Mouse (Mus musculus) E14TG2a.4 (cell line): ENCODE measurements around the gene Pik3ip1.

Source experiments
- H3K27me3 ChIP-seq: 2 replicates; pipeline ENCODE4 v1.6.1; 2014; ENCODE audit warnings: low read length, control low read depth; ENCODE audit not compliant: insufficient read depth
- H3K36me3 ChIP-seq: 2 replicates; pipeline ENCODE4 v1.6.1; 2014; ENCODE audit warnings: low read length, control low read depth; ENCODE audit not compliant: insufficient read depth
- H3K4me1 ChIP-seq: replicated peaks from 2 replicates; pipeline ENCODE4 v1.6.1; 2014; ENCODE audit warnings: low read depth, low read length, control low read depth
- H3K4me3 ChIP-seq: replicated peaks from 2 replicates; pipeline ENCODE4 v1.5.1; 2014; ENCODE audit warnings: mild to moderate bottlenecking, low read length
- H3K9me3 ChIP-seq: 2 replicates; pipeline ENCODE4 v1.6.1; 2014; ENCODE audit warnings: low read length, control low read depth
- CTCF ChIP-seq: conservative IDR thresholded peaks from 2 replicates; pipeline ENCODE4 v1.5.1; 2014; ENCODE audit warnings: low read length
- NANOG ChIP-seq: IDR thresholded peaks from 2 replicates; pipeline ENCODE4 v1.6.1; 2014; ENCODE audit warnings: borderline replicate concordance, low read length, mixed read lengths
- POU5F1 ChIP-seq: IDR thresholded peaks from 2 replicates; pipeline ENCODE4 v1.6.1; 2014; ENCODE audit warnings: low read length, borderline replicate concordance

Pik3ip1 gene

DNA sequence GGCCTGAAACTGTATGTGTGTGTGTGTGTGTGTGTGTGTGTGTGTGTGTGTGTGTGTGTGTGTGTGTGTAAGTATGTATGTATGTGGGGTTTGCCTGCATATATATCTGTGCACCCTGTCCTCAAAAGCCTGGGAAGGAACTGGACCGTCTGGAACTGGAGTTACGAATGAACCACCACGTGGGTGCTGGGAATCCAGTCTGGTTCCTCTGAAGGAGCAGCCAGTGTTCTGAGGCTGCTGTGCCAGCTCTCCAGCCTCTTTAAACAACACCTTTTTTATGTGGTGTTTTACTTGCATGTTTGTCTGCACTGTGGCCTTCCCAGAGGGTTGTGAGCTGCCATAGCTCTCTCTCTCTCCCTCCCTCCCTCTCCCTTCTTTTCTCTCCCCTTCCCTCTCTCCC is 6.4 kb downstream of the Pik3ip1 start:
- TF ChIP-seq CTCF = no peak
- no peak for TF ChIP-seq NANOG
- no peak for TF ChIP-seq POU5F1
- H3K27me3 ChIP-seq = no peaks in the 10 kb centered on the region
- H3K4me3 ChIP-seq = peak overlapping the region; percentile 39
- peaks cover 9% of the 10 kb centered on the region; the same call in 1 of the 2 replicates for H3K9me3 ChIP-seq
- peaks cover 27% of the 10 kb centered on the region for H3K36me3 ChIP-seq
- H3K4me1 ChIP-seq = peaks cover 82% of the 10 kb centered on the region

DNA sequence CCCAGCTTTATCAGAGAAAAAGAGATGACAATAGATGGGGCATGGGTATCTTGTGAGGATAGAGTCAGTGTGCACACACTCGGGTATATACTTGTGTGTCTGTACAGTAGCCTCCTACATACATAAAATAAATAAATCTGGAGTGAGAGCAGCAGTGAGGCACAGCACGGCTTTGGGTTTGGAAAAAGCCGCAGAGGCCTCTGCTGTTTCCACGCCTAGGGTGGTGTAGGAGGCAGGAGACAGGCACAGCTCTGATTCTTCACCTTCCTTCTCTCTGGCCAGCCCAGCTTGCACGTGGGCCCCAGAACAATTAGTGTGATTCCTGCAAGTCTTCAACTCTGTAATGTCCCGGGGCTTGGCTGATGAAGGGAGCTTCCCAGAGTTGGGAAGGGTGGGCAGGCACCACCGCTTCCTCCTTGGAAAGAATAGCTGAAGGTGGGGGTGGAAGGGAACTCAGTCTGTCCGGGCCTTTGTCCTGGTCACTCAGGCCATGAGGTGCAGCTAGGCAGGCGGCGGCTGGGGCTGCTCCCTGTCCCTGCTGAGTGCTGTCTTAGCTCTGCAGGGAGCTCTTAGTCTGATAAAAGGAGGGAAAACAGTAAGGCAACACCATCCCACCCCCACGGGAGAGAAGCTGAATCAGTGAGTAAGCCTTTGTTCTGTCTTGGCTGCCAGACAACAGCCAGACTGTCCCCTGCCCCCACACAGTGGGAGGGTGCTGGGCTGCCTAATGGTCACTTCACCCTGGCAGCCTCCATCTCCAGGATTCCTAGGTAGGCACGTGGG is 7.2 kb downstream of the Pik3ip1 start:
- Histone ChIP-seq H3K4me3 (peak overlapping the region; percentile 45), H3K9me3 (peaks cover 9% of the 10 kb centered on the region; the same call in 1 of the 2 replicates), H3K4me1 (peaks cover 84% of the 10 kb centered on the region), H3K27me3 (no peaks in the 10 kb centered on the region), H3K36me3 (peaks cover 35% of the 10 kb centered on the region)
- TF ChIP-seq POU5F1 (no peak), NANOG (no peak), CTCF (no peak)

DNA sequence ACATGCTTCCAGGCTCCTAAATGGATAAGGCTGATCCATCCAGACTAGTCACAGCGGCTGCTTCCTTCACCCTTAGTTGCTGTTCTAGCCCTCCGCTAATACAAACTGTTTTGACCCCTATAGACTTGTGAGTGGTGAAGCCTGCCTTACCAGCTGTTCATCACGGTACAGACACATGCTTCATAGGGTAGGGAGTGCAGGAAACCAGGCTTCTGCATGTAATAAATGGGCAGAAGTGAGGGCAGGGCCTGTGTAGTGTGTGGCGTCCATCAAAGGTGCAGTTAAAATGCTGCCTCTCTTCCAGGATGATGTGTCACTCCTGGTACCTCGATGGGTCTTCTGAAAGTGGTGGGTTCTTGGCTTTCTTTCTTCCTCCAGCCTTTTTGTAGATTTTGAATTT is 7.8 kb downstream of the Pik3ip1 start:
- H3K36me3 ChIP-seq = peaks cover 41% of the 10 kb centered on the region
- no peak for TF ChIP-seq POU5F1
- peaks cover 9% of the 10 kb centered on the region; the same call in 1 of the 2 replicates for H3K9me3 ChIP-seq
- H3K4me1 ChIP-seq = peaks cover 80% of the 10 kb centered on the region
- H3K27me3 ChIP-seq = no peaks in the 10 kb centered on the region
- no peak overlapping the region for H3K4me3 ChIP-seq

DNA sequence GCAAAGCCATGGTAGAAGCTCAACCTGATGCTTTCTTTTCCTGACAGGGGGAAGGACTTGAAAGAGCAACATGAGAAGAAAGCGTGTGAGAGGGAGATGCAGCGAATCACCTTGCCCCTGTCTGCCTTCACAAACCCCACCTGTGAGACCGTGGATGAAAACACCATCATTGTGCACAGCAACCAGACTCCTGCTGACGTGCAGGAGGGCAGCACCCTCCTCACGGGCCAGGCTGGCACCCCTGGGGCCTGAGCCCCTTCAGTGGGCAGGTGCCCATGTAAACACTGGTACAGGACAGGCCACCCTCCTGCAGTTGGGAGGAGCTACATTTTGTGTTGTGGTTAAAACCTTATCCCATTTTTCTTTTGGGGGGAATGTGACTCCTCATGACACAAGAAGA is 11.3 kb downstream of the Pik3ip1 start:
- H3K27me3 ChIP-seq = no peaks in the 10 kb centered on the region
- no peak overlapping the region for H3K4me3 ChIP-seq
- peaks cover 60% of the 10 kb centered on the region for H3K4me1 ChIP-seq
- TF ChIP-seq CTCF (no peak), NANOG (no peak), POU5F1 (no peak)
- peaks cover 9% of the 10 kb centered on the region; the same call in 1 of the 2 replicates for H3K9me3 ChIP-seq
- peaks cover 62% of the 10 kb centered on the region for H3K36me3 ChIP-seq

DNA sequence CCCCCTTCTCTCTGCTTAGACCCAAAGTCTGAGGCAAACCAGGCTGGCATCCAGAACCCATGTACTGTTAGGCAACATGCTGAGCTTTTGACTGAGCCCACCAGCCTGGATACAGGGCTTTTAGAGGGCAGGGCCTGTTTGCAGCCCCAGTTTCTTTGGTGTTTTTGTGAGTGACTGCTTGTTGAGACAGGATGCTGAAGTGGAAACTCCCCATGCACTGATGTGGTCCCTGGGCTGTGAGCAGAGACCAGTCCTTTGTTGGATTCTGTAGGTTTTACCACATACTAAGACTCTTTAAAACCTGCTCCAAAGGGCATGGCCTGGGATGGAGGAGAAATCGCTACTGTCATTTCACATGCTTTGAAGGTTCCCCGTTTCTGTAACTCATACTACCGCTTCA is 14.7 kb downstream of the Pik3ip1 start:
- TF ChIP-seq NANOG (no peak), CTCF (no peak), POU5F1 (no peak)
- Histone ChIP-seq H3K9me3 (no peaks in the 10 kb centered on the region), H3K27me3 (no peaks in the 10 kb centered on the region), H3K4me3 (no peak overlapping the region), H3K36me3 (peaks cover 77% of the 10 kb centered on the region), H3K4me1 (peaks cover 64% of the 10 kb centered on the region)

DNA sequence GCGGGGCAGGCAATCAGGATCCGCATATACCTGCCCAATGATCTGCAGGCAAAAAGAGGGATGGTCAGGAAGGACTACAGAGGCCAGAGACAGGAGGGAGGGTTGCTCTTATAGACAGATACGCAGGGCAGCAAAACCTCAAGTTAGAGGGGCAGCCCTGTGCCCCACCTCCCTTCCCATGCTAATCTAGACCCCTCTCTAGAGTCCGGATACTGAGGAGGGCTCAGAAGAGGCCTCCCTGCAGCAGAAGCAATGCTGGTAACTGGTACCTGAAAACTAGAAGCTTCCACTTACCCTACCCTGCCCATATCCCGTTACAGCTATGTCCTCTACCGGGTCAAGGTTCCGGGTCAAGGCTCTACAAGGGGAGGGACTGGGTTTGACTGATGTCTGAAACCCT is 16.1 kb downstream of the Pik3ip1 start:
- no peaks in the 10 kb centered on the region for H3K27me3 ChIP-seq
- peaks cover 69% of the 10 kb centered on the region for H3K4me1 ChIP-seq
- H3K36me3 ChIP-seq = peaks cover 84% of the 10 kb centered on the region
- no peak overlapping the region for H3K4me3 ChIP-seq
- H3K9me3 ChIP-seq = no peaks in the 10 kb centered on the region
- no peak for TF ChIP-seq CTCF
- TF ChIP-seq NANOG = no peak
- TF ChIP-seq POU5F1 = no peak

DNA sequence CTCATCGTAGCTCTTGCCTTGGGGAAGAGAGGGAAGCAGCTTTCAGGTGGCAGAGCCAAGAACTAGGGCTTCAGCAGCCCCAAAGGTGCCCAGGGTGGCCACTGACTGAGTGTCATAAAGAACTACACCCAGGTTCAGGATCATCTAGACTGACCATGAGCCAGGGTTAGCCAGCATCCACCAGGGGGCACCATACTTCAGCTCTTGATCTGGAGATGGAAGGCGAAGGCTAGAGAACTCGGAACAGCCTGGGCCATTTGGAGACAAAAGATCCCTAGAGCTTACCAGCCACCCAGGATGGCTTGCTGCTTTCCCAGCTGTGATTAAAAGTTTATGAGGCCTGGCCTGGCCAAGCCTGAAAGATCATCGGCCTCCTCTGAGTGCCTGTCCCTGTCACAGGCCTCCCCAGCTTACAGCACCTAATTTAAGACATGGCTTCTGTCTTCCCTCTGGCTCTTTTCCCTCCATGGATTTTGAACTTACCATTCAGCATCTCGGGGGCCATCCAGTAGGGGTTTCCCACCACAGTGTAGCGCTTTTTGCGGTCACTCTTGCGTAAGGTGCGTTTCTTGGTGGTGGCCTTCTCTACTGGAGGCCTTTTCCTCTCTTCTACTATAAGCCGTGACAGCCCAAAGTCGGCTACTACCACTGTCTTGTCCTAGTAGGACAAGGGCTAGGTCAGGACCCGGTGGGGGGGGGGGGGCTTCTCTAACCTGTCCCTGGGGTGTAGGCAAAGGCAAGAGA is 17.1 kb downstream of the Pik3ip1 start:
- no peaks in the 10 kb centered on the region for H3K27me3 ChIP-seq
- peaks cover 83% of the 10 kb centered on the region for H3K36me3 ChIP-seq
- peak overlapping the region; percentile 72 for H3K4me3 ChIP-seq
- H3K4me1 ChIP-seq = peaks cover 69% of the 10 kb centered on the region
- H3K9me3 ChIP-seq = no peaks in the 10 kb centered on the region
- TF ChIP-seq CTCF = peak; percentile 93
- no peak for TF ChIP-seq NANOG

DNA sequence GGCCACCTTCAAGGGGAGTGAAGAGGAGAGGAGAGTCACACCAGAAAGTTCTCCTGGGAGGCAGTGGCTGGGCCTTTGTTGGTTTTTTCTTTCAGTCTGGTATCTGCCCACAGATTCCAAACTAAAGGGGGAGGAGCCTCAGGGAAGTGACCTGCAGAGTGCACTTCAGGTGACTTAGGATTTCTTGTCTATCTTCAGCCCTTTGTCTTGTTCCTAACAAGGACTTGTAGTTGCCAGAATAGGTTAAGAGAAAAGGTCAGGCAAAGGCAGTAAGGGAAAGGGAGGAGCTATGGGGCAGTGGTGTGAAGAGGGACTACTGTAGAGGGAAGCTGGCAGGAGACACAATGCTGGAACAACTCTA is 17.6 kb downstream of the Pik3ip1 start:
- peak overlapping the region; percentile 72 for H3K4me3 ChIP-seq
- no peak for TF ChIP-seq CTCF
- TF ChIP-seq POU5F1 = no peak
- no peak for TF ChIP-seq NANOG
- no peaks in the 10 kb centered on the region for H3K27me3 ChIP-seq
- H3K9me3 ChIP-seq = no peaks in the 10 kb centered on the region
- peaks cover 83% of the 10 kb centered on the region for H3K36me3 ChIP-seq
- H3K4me1 ChIP-seq = peaks cover 74% of the 10 kb centered on the region
